Mouse (Mus musculus): ENCODE measurements around the gene Gmeb2. TPM values are rescaled to one million over a fixed set of nuclear protein-coding genes. Genes with fewer than 3 reads are reported as not detected.

Gene Gmeb2
- polyA plus RNA-seq, 1 experiment, result 26.3 TPM

- H3K4me1 ChIP-seq (ENCODE audit: control insufficient read depth, insufficient read depth, low read length), result peaks cover 13% of the 10 kb centered on the region
- TF ChIP-seq POLR2A (IDR thresholded peaks at IDR 0.05; ENCODE audit: borderline replicate concordance, extremely low read depth, low read depth, low read length), result no peak
- TF ChIP-seq CTCF (IDR thresholded peaks at IDR 0.05; ENCODE audit: insufficient read depth, low read length), result no peak
- DNase-seq, result no peak
- 46% methylated on average over 2 of the region's 2 CpGs for WGBS
- no peak overlapping the region for H3K4me3 ChIP-seq (replicated peaks; ENCODE audit: extremely low read depth, low read depth, low read length)
These were observed 42.8 kb downstream of the Gmeb2 start for GRCm38 (mm10) chr2:181245031-181245430.

- Histone ChIP-seq H3K4me3 (replicated peaks; ENCODE audit: extremely low read depth, low read depth, low read length) (peak overlapping the region; percentile 47), H3K4me1 (ENCODE audit: control insufficient read depth, insufficient read depth, low read length) (peaks cover 21% of the 10 kb centered on the region)
- no peak for TF ChIP-seq CTCF (IDR thresholded peaks at IDR 0.05; ENCODE audit: insufficient read depth, low read length)
- TF ChIP-seq POLR2A (IDR thresholded peaks at IDR 0.05; ENCODE audit: borderline replicate concordance, extremely low read depth, low read depth, low read length), result no peak
- 24% methylated on average over 11 of the region's 11 CpGs for WGBS
- DNase-seq, result no peak
These were observed 44.0 kb downstream of the Gmeb2 start for GRCm38 (mm10) chr2:181243706-181244394.

- Histone ChIP-seq H3K4me3 (replicated peaks; ENCODE audit: extremely low read depth, low read depth, low read length) (no peak overlapping the region), H3K4me1 (ENCODE audit: control insufficient read depth, insufficient read depth, low read length) (peaks cover 21% of the 10 kb centered on the region)
- DNase-seq, result no peak
- WGBS, result 46% methylated on average over 3 of the region's 3 CpGs
- TF ChIP-seq CTCF (IDR thresholded peaks at IDR 0.05; ENCODE audit: insufficient read depth, low read length) (no peak), POLR2A (IDR thresholded peaks at IDR 0.05; ENCODE audit: borderline replicate concordance, extremely low read depth, low read depth, low read length) (no peak)
These were observed 45.5 kb downstream of the Gmeb2 start for GRCm38 (mm10) chr2:181242314-181242665.

GRCm38 (mm10) chr2:181241602-181242313 lies 46.1 kb downstream of the Gmeb2 start, which contains the start of gene Helz2:
Gene Helz2, minus strand, starts transcription at chr2:181242027.
- DNase-seq, result peak; percentile 72
- H3K4me1 ChIP-seq (ENCODE audit: control insufficient read depth, insufficient read depth, low read length), result peaks cover 21% of the 10 kb centered on the region
- H3K4me3 ChIP-seq (replicated peaks; ENCODE audit: extremely low read depth, low read depth, low read length), result peak within 1 kb of the TSS; percentile 76
- 5% methylated on average over 16 of the region's 16 CpGs for WGBS
- TF ChIP-seq CTCF (IDR thresholded peaks at IDR 0.05; ENCODE audit: insufficient read depth, low read length) (no peak), POLR2A (IDR thresholded peaks at IDR 0.05; ENCODE audit: borderline replicate concordance, extremely low read depth, low read depth, low read length) (peak; percentile 93)

DNA sequence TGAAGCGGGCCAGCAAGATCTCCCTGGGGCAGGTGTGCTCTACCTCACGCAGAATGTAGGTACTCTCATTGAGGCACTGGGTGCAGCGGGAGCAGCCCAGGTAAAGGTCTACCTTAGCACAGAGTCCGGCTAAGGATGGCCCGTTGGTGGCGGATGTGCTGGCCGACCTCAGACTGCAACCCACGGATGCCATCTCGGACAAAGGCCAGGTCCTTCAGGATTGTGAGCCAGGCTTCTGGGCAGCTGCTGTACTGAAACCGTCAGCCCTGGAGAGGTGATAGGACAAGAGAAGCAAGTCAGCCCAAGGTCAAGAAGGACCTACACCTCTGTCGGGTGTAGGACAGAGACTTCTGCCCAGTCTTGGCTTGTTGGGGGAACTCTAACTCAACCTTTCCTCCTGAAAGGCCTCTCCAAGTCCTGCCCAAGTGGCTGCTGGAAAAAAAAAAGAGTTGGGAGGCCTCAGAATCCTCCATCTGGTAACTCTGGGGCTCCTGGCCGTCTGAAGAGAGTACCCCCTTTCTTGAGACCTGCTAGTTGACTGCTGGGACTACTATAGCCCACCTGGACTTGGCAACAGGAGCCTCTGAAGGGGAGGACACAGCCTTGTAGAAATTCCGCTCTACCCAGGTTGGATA lies 46.9 kb downstream of the Gmeb2 start:
- Histone ChIP-seq H3K4me1 (ENCODE audit: control insufficient read depth, insufficient read depth, low read length) (peaks cover 21% of the 10 kb centered on the region), H3K4me3 (replicated peaks; ENCODE audit: extremely low read depth, low read depth, low read length) (peak overlapping the region; percentile 76)
- TF ChIP-seq POLR2A (IDR thresholded peaks at IDR 0.05; ENCODE audit: borderline replicate concordance, extremely low read depth, low read depth, low read length) (no peak), CTCF (IDR thresholded peaks at IDR 0.05; ENCODE audit: insufficient read depth, low read length) (no peak)
- DNase-seq, result no peak
- WGBS, result 85% methylated on average over 13 of the region's 13 CpGs

GRCm38 (mm10) chr2:181239261-181239660 lies 48.6 kb downstream of the Gmeb2 start:
- H3K4me1 ChIP-seq (ENCODE audit: control insufficient read depth, insufficient read depth, low read length), result peaks cover 21% of the 10 kb centered on the region
- no peak for DNase-seq
- TF ChIP-seq POLR2A (IDR thresholded peaks at IDR 0.05; ENCODE audit: borderline replicate concordance, extremely low read depth, low read depth, low read length) (no peak), CTCF (IDR thresholded peaks at IDR 0.05; ENCODE audit: insufficient read depth, low read length) (no peak)
- WGBS, result 81% methylated on average over 9 of the region's 9 CpGs
- H3K4me3 ChIP-seq (replicated peaks; ENCODE audit: extremely low read depth, low read depth, low read length), result peak overlapping the region; percentile 26

DNA sequence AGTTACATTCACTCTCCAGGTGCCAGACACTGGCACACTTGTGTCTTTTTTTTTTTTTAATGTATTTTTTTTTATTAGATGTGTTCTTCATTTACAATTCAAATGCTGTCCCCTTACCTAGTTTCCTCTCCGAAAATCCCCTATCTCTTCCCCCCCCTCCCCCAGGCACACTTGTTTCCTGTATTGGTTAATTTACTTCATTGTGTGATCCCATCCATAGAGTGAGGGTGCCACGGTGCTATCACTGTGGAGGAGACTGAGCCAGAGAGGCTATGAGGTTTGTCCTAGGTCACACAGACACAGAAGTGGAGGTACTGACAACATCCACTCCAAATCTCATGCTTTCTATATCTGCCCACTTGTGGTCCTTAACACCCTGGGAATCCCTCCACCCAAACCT lies 49.0 kb downstream of the Gmeb2 start:
- WGBS, result 45% methylated on average over 2 of the region's 2 CpGs
- TF ChIP-seq CTCF (IDR thresholded peaks at IDR 0.05; ENCODE audit: insufficient read depth, low read length), result no peak
- TF ChIP-seq POLR2A (IDR thresholded peaks at IDR 0.05; ENCODE audit: borderline replicate concordance, extremely low read depth, low read depth, low read length), result no peak
- no peak overlapping the region for H3K4me3 ChIP-seq (replicated peaks; ENCODE audit: extremely low read depth, low read depth, low read length)
- H3K4me1 ChIP-seq (ENCODE audit: control insufficient read depth, insufficient read depth, low read length), result peaks cover 19% of the 10 kb centered on the region
- no peak for DNase-seq

DNA sequence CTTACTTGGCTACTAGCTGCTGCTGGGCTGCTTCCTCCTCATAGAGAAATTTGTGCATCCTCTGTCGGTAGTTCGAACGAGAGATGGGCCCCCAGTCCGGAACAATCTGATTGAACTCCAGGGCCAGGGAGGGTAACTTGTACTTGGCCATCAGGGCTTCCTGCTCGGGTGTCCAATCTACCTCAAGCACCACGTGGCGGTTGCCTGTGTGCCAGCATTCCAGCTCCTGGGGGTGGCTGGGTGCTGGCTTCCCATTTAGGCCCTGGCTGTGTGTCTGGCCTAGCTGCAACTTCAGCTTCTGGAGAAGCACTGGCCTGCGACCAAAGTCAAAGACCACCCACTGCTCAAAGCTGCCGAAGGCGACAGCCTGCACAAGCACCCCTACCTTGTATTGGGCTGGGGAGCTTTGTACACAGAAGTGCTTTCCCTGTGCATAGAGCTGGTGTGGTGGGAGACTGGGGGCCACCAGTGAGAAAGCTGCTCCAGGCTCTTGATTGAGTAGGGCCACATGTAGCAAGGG lies 49.7 kb downstream of the Gmeb2 start:
- H3K4me3 ChIP-seq (replicated peaks; ENCODE audit: extremely low read depth, low read depth, low read length), result no peak overlapping the region
- DNase-seq, result no peak
- TF ChIP-seq POLR2A (IDR thresholded peaks at IDR 0.05; ENCODE audit: borderline replicate concordance, extremely low read depth, low read depth, low read length), result no peak
- no peak for TF ChIP-seq CTCF (IDR thresholded peaks at IDR 0.05; ENCODE audit: insufficient read depth, low read length)
- 61% methylated on average over 10 of the region's 10 CpGs for WGBS
- peaks cover 17% of the 10 kb centered on the region for H3K4me1 ChIP-seq (ENCODE audit: control insufficient read depth, insufficient read depth, low read length)

DNA sequence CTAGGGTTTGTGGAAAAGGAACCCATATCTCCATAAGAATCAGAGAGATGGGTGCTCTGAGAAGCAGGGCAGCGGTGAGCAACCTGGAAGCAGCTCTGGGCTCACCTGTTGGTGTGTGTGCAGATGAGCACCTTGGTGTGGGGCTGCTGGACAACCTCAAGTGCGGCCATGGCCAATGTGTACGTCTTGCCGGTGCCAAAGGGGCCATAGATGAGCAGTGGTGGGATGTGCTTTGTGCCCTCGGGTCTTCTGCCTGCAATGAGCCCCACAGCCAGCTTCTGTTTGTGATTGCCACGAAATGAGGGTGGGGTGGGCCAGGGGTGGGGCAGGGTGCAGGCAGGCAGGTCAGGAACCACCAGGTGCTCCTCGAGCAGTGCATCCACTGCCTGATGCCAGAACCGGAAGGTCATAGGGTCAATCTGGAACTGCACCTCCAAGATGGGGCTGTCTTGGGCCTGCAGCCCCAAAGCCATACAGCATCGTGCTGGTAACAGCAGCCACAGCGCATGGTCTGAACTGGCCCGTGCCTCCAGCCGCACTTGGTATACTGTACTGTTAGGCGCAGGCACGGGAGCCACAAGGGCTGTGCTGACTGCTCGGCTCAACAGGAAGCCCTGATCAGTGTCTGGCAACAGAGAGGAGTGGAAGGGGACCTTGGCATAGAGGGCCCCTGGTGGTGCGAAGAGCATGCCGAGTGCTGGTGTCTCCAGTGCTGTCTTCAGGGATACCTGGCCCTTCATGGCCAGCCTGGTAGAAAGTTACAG lies 50.4 kb downstream of the Gmeb2 start:
- TF ChIP-seq POLR2A (IDR thresholded peaks at IDR 0.05; ENCODE audit: borderline replicate concordance, extremely low read depth, low read depth, low read length), result peak; percentile 7; the same call in 1 of the 2 replicates
- TF ChIP-seq CTCF (IDR thresholded peaks at IDR 0.05; ENCODE audit: insufficient read depth, low read length), result no peak
- WGBS, result 87% methylated on average over 17 of the region's 17 CpGs

More for the DNA sequence above, 50.4 kb downstream of the Gmeb2 start:
- Histone ChIP-seq H3K4me3 (replicated peaks; ENCODE audit: extremely low read depth, low read depth, low read length) (no peak overlapping the region), H3K4me1 (ENCODE audit: control insufficient read depth, insufficient read depth, low read length) (peaks cover 17% of the 10 kb centered on the region)
- no peak for DNase-seq
